Mouse (Mus musculus): ENCODE measurements around the gene Slc25a20. TPM values are rescaled to one million over a fixed set of nuclear protein-coding genes. Genes with fewer than 3 reads are reported as not detected.

Slc25a20 gene
- polyA plus RNA-seq, 2 experiments = 8.6 to 14.0 TPM

- TF ChIP-seq CTCF (IDR thresholded peaks at IDR 0.05; ENCODE audit: low read depth) (no peak), EP300 (IDR thresholded peaks at IDR 0.05; ENCODE audit: low read depth) (no peak)
- ATAC-seq (ENCODE audit: insufficient read depth) (no peak), DNase-seq (ENCODE audit: low read depth in 3 of 3, low spot score in 3 of 3) (no peak)
- no peaks in the 10 kb centered on the region for H3K36me3 ChIP-seq (replicated peaks; ENCODE audit: control insufficient read depth, insufficient read depth, low read depth)
- H3K27me3 ChIP-seq (ENCODE audit: control insufficient read depth, insufficient read depth, low read length) = peaks cover 24% of the 10 kb centered on the region
- H3K9me3 ChIP-seq (ENCODE audit: control insufficient read depth, low read length) = no peaks in the 10 kb centered on the region
- no peak overlapping the region for H3K4me2 ChIP-seq (ENCODE audit: low read depth)
- no peak overlapping the region for H3K27ac ChIP-seq
- peaks cover 4 to 12% of the 10 kb centered on the region in 2 experiments; a peak in 2 of 4 replicates for H3K4me1 ChIP-seq (replicated peaks; ENCODE audit: control insufficient read depth in 2 of 2, insufficient read depth in 2 of 2, low read length in 1 of 2)
- H3K9ac ChIP-seq (replicated peaks) = no peak overlapping the region
- no peak overlapping the region for H3K4me3 ChIP-seq (ENCODE audit: insufficient read depth in 1 of 2, low read depth in 2 of 2, low read length in 2 of 2)
- 79% methylated on average over 6 of the region's 6 CpGs for WGBS (ENCODE audit: insufficient replicate concordance)
Measured at GRCm38 (mm10) chr9:108690914-108691313, 29.0 kb downstream of the Slc25a20 start.

- H3K27ac ChIP-seq = 0 out of 2 replicates have a peak overlapping the region, but pooled peaks have one; percentile 8
- no peak for DNase-seq (ENCODE audit: low read depth in 3 of 3, low spot score in 3 of 3)
- no peaks in the 10 kb centered on the region for H3K9me3 ChIP-seq (ENCODE audit: control insufficient read depth, low read length)
- no peaks in the 10 kb centered on the region for H3K36me3 ChIP-seq (replicated peaks; ENCODE audit: control insufficient read depth, insufficient read depth, low read depth)
- H3K4me3 ChIP-seq (ENCODE audit: insufficient read depth in 1 of 2, low read depth in 2 of 2, low read length in 2 of 2) = peak overlapping the region; percentile 28 to 70
- WGBS (ENCODE audit: insufficient replicate concordance) = 41% methylated on average over 8 of the region's 8 CpGs
- H3K4me1 ChIP-seq (replicated peaks; ENCODE audit: control insufficient read depth in 2 of 2, insufficient read depth in 2 of 2, low read length in 1 of 2) = peaks cover 4 to 12% of the 10 kb centered on the region in 2 experiments; a peak in 2 of 4 replicates
- peaks cover 24% of the 10 kb centered on the region for H3K27me3 ChIP-seq (ENCODE audit: control insufficient read depth, insufficient read depth, low read length)
- peak; percentile 5; the same call in 1 of the 2 replicates for ATAC-seq (ENCODE audit: insufficient read depth)
- H3K4me2 ChIP-seq (ENCODE audit: low read depth) = peak overlapping the region; percentile 85
- H3K9ac ChIP-seq (replicated peaks) = no peak overlapping the region
- TF ChIP-seq CTCF (IDR thresholded peaks at IDR 0.05; ENCODE audit: low read depth) (no peak), EP300 (IDR thresholded peaks at IDR 0.05; ENCODE audit: low read depth) (no peak)
Measured at GRCm38 (mm10) chr9:108691371-108691770, 29.5 kb downstream of the Slc25a20 start.

- Histone ChIP-seq H3K27me3 (ENCODE audit: control insufficient read depth, insufficient read depth, low read length) (peaks cover 24% of the 10 kb centered on the region), H3K27ac (0 out of 2 replicates have a peak overlapping the region, but pooled peaks have one; percentile 8), H3K9me3 (ENCODE audit: control insufficient read depth, low read length) (no peaks in the 10 kb centered on the region), H3K4me3 (ENCODE audit: insufficient read depth in 1 of 2, low read depth in 2 of 2, low read length in 2 of 2) (peak overlapping the region; percentile 38 to 70), H3K36me3 (replicated peaks; ENCODE audit: control insufficient read depth, insufficient read depth, low read depth) (no peaks in the 10 kb centered on the region), H3K9ac (replicated peaks) (peak overlapping the region; percentile 70), H3K4me1 (replicated peaks; ENCODE audit: control insufficient read depth in 2 of 2, insufficient read depth in 2 of 2, low read length in 1 of 2) (peaks cover 4 to 12% of the 10 kb centered on the region in 2 experiments; a peak in 2 of 4 replicates), H3K4me2 (ENCODE audit: low read depth) (peak overlapping the region; percentile 85)
- DNase-seq (ENCODE audit: low read depth in 3 of 3, low spot score in 3 of 3) (peak; percentile 60 to 66 (median 63)), ATAC-seq (ENCODE audit: insufficient read depth) (peak; percentile 87)
- TF ChIP-seq EP300 (IDR thresholded peaks at IDR 0.05; ENCODE audit: low read depth) (no peak), CTCF (IDR thresholded peaks at IDR 0.05; ENCODE audit: low read depth) (no peak)
- under 1% methylated on average over 42 of the region's 42 CpGs for WGBS (ENCODE audit: insufficient replicate concordance)
Measured at GRCm38 (mm10) chr9:108691846-108692225, 29.9 kb downstream of the Slc25a20 start.

GRCm38 (mm10) chr9:108692226-108693041 is 30.5 kb downstream of the Slc25a20 start:
- H3K9ac ChIP-seq (replicated peaks) = peak overlapping the region; percentile 70
- WGBS (ENCODE audit: insufficient replicate concordance) = under 1% methylated on average over 92 of the region's 92 CpGs
- DNase-seq (ENCODE audit: low read depth in 3 of 3, low spot score in 3 of 3) (no peak), ATAC-seq (ENCODE audit: insufficient read depth) (peak; percentile 60)
- TF ChIP-seq CTCF (IDR thresholded peaks at IDR 0.05; ENCODE audit: low read depth) (no peak), EP300 (IDR thresholded peaks at IDR 0.05; ENCODE audit: low read depth) (no peak)
- H3K27ac ChIP-seq = no peak overlapping the region
- H3K4me2 ChIP-seq (ENCODE audit: low read depth) = peak overlapping the region; percentile 85
- H3K4me3 ChIP-seq (ENCODE audit: insufficient read depth in 1 of 2, low read depth in 2 of 2, low read length in 2 of 2) = peak overlapping the region; percentile 38 to 70
- H3K27me3 ChIP-seq (ENCODE audit: control insufficient read depth, insufficient read depth, low read length) = peaks cover 24% of the 10 kb centered on the region
- peaks cover 4 to 12% of the 10 kb centered on the region in 2 experiments; a peak in 2 of 4 replicates for H3K4me1 ChIP-seq (replicated peaks; ENCODE audit: control insufficient read depth in 2 of 2, insufficient read depth in 2 of 2, low read length in 1 of 2)
- H3K9me3 ChIP-seq (ENCODE audit: control insufficient read depth, low read length) = no peaks in the 10 kb centered on the region
- no peaks in the 10 kb centered on the region for H3K36me3 ChIP-seq (replicated peaks; ENCODE audit: control insufficient read depth, insufficient read depth, low read depth)

GRCm38 (mm10) chr9:108693946-108694345 is 32.1 kb downstream of the Slc25a20 start:
- H3K9me3 ChIP-seq (ENCODE audit: control insufficient read depth, low read length) = no peaks in the 10 kb centered on the region
- no peak for ATAC-seq (ENCODE audit: insufficient read depth)
- peaks cover 4 to 12% of the 10 kb centered on the region in 2 experiments; a peak in 2 of 4 replicates for H3K4me1 ChIP-seq (replicated peaks; ENCODE audit: control insufficient read depth in 2 of 2, insufficient read depth in 2 of 2, low read length in 1 of 2)
- TF ChIP-seq CTCF (IDR thresholded peaks at IDR 0.05; ENCODE audit: low read depth) (no peak), EP300 (IDR thresholded peaks at IDR 0.05; ENCODE audit: low read depth) (no peak)
- H3K9ac ChIP-seq (replicated peaks) = no peak overlapping the region
- peak overlapping the region; percentile 85 for H3K4me2 ChIP-seq (ENCODE audit: low read depth)
- H3K36me3 ChIP-seq (replicated peaks; ENCODE audit: control insufficient read depth, insufficient read depth, low read depth) = no peaks in the 10 kb centered on the region
- no peak overlapping the region for H3K27ac ChIP-seq
- 70% methylated on average over 4 of the region's 4 CpGs for WGBS (ENCODE audit: insufficient replicate concordance)
- no peak overlapping the region for H3K4me3 ChIP-seq (ENCODE audit: insufficient read depth in 1 of 2, low read depth in 2 of 2, low read length in 2 of 2)
- peaks cover 24% of the 10 kb centered on the region for H3K27me3 ChIP-seq (ENCODE audit: control insufficient read depth, insufficient read depth, low read length)
- DNase-seq (ENCODE audit: low read depth in 3 of 3, low spot score in 3 of 3) = no peak
